Mouse (Mus musculus): ENCODE results near the gene Gstm5.

DNA sequence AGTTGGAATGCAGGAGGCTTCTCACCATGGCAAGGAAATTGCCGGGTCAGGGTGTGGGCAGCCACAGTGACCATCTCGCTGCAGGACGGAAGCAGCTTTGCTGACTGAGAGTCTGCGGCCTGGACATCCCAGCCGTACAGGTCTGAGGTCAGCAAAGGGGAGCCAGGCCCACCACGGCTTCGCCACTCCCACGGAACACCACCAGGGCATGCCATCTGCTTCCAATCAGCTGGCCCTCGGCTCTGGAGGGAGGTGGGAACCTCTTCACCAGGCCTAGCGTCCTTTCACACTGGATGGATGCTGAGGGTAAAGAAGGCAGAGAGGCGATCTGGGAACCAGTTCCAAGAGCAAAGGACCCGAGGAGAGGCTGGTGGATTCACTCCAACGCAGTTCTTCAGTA, 40.3 kb upstream of the Gstm5 start:
- TF ChIP-seq POLR2A (IDR thresholded peaks at IDR 0.05; ENCODE audit: extremely low read depth, insufficient read depth, low read length) (no peak), CTCF (IDR thresholded peaks at IDR 0.05; ENCODE audit: extremely low read depth, insufficient read depth, low read length) (no peak)
